Mouse (Mus musculus): ENCODE results near the gene Glra1. TPM values are rescaled to one million over a fixed set of nuclear protein-coding genes. Genes with fewer than 3 reads are reported as not detected.

Gene Glra1
- not detected for polyA plus RNA-seq (2014; fragmentation: Illumina TruSeq; extraction: RNeasy Lipid Tissue Mini Kit (QIAGEN cat#74804); ENCODE audit: low replicate concordance)

GRCm38 (mm10) chr11:55607808-55608523 is at the start of gene Glra1:
Gene Glra1 (minus strand): TSS chr11:55608198.

GRCm38 (mm10) chr11:55469048-55469843 is 138.8 kb downstream of the Glra1 start, which contains the start of gene G3bp1:
Gene G3bp1 (plus strand): TSS chr11:55469685.

Other genes starting within 250 kb of the Glra1 start
- 71.0 TPM for gene Sparc, start 185.0 kb downstream of the Glra1 start, polyA plus RNA-seq (2014; fragmentation: Illumina TruSeq; extraction: RNeasy Lipid Tissue Mini Kit (QIAGEN cat#74804); ENCODE audit: low replicate concordance)
- not detected for gene Atox1, start 147.0 kb downstream of the Glra1 start, polyA plus RNA-seq (2014; fragmentation: Illumina TruSeq; extraction: RNeasy Lipid Tissue Mini Kit (QIAGEN cat#74804); ENCODE audit: low replicate concordance)
- gene G3bp1, start 138.5 kb downstream of the Glra1 start, polyA plus RNA-seq (2014; fragmentation: Illumina TruSeq; extraction: RNeasy Lipid Tissue Mini Kit (QIAGEN cat#74804); ENCODE audit: low replicate concordance): 27.5 TPM

Measured in small intestine, adult 10 weeks (tissue).